Mouse (Mus musculus): ENCODE measurements at regions not wholly inside any gene's neighbourhood (a gene's known extent, or its start where the extent isn't known, plus 50 kb on each side); places are given as distances from the start of the nearest gene placed in this dataset.
A peak's percentile ranks its signal among the peaks of the same experiment; 100 is the strongest.

DNA sequence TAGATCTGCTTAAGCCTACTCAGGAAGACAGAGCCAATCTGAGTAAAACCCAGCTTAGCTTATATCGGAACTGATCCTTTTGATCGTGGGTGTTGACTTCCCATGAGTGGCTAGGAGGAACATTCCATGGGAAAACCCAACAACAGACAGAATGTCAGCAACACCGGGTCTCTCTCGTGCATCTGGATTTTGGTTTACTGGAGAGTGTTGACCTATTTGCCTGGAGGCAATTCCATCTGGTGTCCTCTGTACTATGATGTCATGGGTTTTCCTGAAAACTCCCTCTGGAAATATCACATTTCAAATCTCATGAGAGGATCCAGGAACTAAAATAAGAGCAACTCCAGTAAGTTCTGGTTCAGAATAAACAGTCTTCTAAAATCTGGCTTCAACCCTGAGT, 188.5 kb downstream of the Pfkfb3 start:
- DNase-seq (ENCODE audit: low spot score), result peak; percentile 16

DNA sequence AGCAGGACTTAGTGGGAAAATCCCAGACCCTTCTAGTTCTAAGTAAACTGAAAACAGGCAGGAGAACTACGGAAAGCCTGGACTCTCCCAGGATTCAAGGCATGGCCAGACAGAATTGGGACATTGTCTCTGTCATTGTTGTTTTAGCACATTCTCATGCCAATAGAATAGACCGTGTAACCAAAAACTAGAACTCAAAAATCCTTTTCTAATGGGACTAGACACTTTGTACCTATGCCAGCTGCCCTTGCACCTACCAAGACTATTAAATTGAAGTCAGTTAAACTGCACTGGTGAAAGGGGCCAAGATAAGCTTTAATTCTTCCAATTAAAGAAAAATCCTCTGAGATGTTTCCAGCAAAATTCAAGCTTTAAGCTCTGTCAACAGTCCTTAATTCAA, 189.8 kb downstream of the Pfkfb3 start:
- Histone ChIP-seq H3K9ac (ENCODE audit: low read depth, low read length, severe bottlenecking) (no peak overlapping the region), H3K4me3 (replicated peaks; ENCODE audit: low read length) (no peak overlapping the region), H3K4me1 (ENCODE audit: control insufficient read depth, insufficient read depth, low read length) (no peaks in the 10 kb centered on the region), H3K27ac (replicated peaks; ENCODE audit: low read depth, low read length) (no peak overlapping the region), H3K9me3 (ENCODE audit: control insufficient read depth, low read length) (no peaks in the 10 kb centered on the region), H3K36me3 (ENCODE audit: control insufficient read depth, insufficient read depth, low read length) (no peaks in the 10 kb centered on the region), H3K27me3 (ENCODE audit: control insufficient read depth, insufficient read depth, low read length) (no peaks in the 10 kb centered on the region), H3K4me2 (replicated peaks; ENCODE audit: low read depth, low read length, severe bottlenecking) (no peak overlapping the region)
- no peak for TF ChIP-seq POLR2A (IDR thresholded peaks at IDR 0.05; ENCODE audit: borderline replicate concordance, extremely low read depth, insufficient read depth, insufficient read length)
- WGBS, result 76% methylated on average over 2 of the region's 2 CpGs
- DNase-seq (ENCODE audit: low spot score), result no peak
- no peak for ATAC-seq (ENCODE audit: low FRiP score, low read depth)

More for the DNA sequence above, 188.5 kb downstream of the Pfkfb3 start:
- Histone ChIP-seq H3K27me3 (ENCODE audit: control insufficient read depth, insufficient read depth, low read length) (no peaks in the 10 kb centered on the region), H3K4me2 (replicated peaks; ENCODE audit: low read depth, low read length, severe bottlenecking) (no peak overlapping the region), H3K27ac (replicated peaks; ENCODE audit: low read depth, low read length) (no peak overlapping the region), H3K36me3 (ENCODE audit: control insufficient read depth, insufficient read depth, low read length) (no peaks in the 10 kb centered on the region), H3K9me3 (ENCODE audit: control insufficient read depth, low read length) (no peaks in the 10 kb centered on the region), H3K9ac (ENCODE audit: low read depth, low read length, severe bottlenecking) (no peak overlapping the region), H3K4me1 (ENCODE audit: control insufficient read depth, insufficient read depth, low read length) (no peaks in the 10 kb centered on the region), H3K4me3 (replicated peaks; ENCODE audit: low read length) (no peak overlapping the region)
- no peak for ATAC-seq (ENCODE audit: low FRiP score, low read depth)
- TF ChIP-seq POLR2A (IDR thresholded peaks at IDR 0.05; ENCODE audit: borderline replicate concordance, extremely low read depth, insufficient read depth, insufficient read length), result no peak
- 50% methylated on average over 4 of the region's 4 CpGs for WGBS

GRCm38 (mm10) chr2:11363061-11363464, 190.8 kb downstream of the Pfkfb3 start:
- H3K36me3 ChIP-seq (ENCODE audit: control insufficient read depth, insufficient read depth, low read length), result no peaks in the 10 kb centered on the region
- no peaks in the 10 kb centered on the region for H3K27me3 ChIP-seq (ENCODE audit: control insufficient read depth, insufficient read depth, low read length)
- no peak for TF ChIP-seq POLR2A (IDR thresholded peaks at IDR 0.05; ENCODE audit: borderline replicate concordance, extremely low read depth, insufficient read depth, insufficient read length)
- 73% methylated on average over 5 of the region's 5 CpGs for WGBS
- no peaks in the 10 kb centered on the region for H3K4me1 ChIP-seq (ENCODE audit: control insufficient read depth, insufficient read depth, low read length)
- H3K27ac ChIP-seq (replicated peaks; ENCODE audit: low read depth, low read length), result no peak overlapping the region
- no peak overlapping the region for H3K4me2 ChIP-seq (replicated peaks; ENCODE audit: low read depth, low read length, severe bottlenecking)
- no peak for DNase-seq (ENCODE audit: low spot score)
- no peak overlapping the region for H3K4me3 ChIP-seq (replicated peaks; ENCODE audit: low read length)
- no peak for ATAC-seq (ENCODE audit: low FRiP score, low read depth)
- no peaks in the 10 kb centered on the region for H3K9me3 ChIP-seq (ENCODE audit: control insufficient read depth, low read length)
- H3K9ac ChIP-seq (ENCODE audit: low read depth, low read length, severe bottlenecking), result no peak overlapping the region

DNA sequence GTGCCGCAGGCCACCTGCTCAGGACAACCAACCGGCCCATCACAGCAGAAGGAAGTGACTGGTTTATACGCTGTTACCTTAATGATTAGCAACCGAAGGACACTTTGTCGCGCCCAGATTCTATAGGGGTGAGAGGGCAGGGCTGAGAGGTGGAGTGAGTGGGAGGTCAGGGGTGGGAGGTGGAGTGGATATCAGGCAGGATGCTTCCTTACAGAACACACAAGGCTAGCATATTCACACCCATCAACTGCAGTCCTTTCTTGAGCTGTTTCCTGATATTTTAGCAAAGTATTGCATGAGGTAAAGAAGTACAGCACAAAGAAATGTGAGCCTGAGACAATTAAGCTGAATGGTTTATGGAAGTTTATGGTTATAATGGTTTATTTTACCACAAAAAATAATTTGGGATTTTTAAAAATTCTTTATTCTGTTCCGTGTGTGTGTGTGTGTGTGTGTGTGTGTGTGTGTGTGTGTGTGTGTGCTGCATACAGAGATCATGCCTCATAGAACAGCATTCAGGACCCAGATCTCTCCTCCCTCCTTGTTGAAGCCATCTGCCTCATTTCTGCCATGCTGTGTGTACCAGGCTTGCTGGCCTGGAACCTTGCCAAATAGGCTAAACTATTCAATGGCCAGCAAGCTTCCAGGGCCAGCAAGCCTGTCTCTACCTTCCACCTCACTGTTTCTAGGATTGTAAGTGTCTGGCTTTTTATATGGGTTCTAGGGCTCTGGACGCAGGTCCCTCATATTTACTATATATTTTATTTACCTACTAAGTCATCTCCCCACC, 190.5 kb downstream of the Prkcq start:
- Histone ChIP-seq H3K4me1 (ENCODE audit: control insufficient read depth, insufficient read depth, low read length) (no peaks in the 10 kb centered on the region), H3K27me3 (ENCODE audit: control insufficient read depth, insufficient read depth, low read length) (no peaks in the 10 kb centered on the region), H3K4me3 (replicated peaks; ENCODE audit: low read length) (no peak overlapping the region), H3K27ac (replicated peaks; ENCODE audit: low read depth, low read length) (no peak overlapping the region), H3K9ac (ENCODE audit: low read depth, low read length, severe bottlenecking) (no peak overlapping the region), H3K36me3 (ENCODE audit: control insufficient read depth, insufficient read depth, low read length) (no peaks in the 10 kb centered on the region), H3K9me3 (ENCODE audit: control insufficient read depth, low read length) (no peaks in the 10 kb centered on the region), H3K4me2 (replicated peaks; ENCODE audit: low read depth, low read length, severe bottlenecking) (no peak overlapping the region)
- no peak for TF ChIP-seq POLR2A (IDR thresholded peaks at IDR 0.05; ENCODE audit: borderline replicate concordance, extremely low read depth, insufficient read depth, insufficient read length)
- DNase-seq (ENCODE audit: low spot score) (no peak), ATAC-seq (ENCODE audit: low FRiP score, low read depth) (no peak)
- 70% methylated on average over 8 of the region's 8 CpGs for whole genome bisulfite sequencing

DNA sequence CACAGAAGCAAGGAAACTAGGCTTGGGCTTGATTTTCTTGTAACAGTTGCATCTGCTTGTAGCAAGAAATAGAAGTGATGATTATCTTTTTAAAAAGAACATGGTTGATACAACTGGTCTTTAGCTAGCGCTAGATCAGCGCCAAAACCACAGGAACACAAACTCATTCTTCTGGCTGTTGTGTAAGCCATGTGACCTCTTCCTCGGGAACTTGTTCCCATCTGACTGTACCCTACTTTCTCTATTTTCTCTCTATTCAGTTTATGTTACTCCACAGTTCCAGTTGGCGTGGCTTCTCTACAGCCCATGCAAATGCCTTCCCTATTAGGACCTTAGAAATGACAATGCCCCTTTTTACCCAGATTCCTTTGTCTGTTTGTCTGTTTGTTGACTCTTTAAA, 187.4 kb downstream of the Prkcq start:
- ATAC-seq (ENCODE audit: low FRiP score, low read depth), result no peak
- WGBS, result 86% methylated on average over 4 of the region's 4 CpGs
- no peak for DNase-seq (ENCODE audit: low spot score)

More for the DNA sequence above, 187.4 kb downstream of the Prkcq start:
- Histone ChIP-seq H3K4me3 (replicated peaks; ENCODE audit: low read length) (no peak overlapping the region), H3K4me2 (replicated peaks; ENCODE audit: low read depth, low read length, severe bottlenecking) (no peak overlapping the region), H3K9me3 (ENCODE audit: control insufficient read depth, low read length) (peaks cover 3% of the 10 kb centered on the region; the same call in 1 of the 2 replicates), H3K9ac (ENCODE audit: low read depth, low read length, severe bottlenecking) (no peak overlapping the region), H3K27me3 (ENCODE audit: control insufficient read depth, insufficient read depth, low read length) (no peaks in the 10 kb centered on the region), H3K27ac (replicated peaks; ENCODE audit: low read depth, low read length) (no peak overlapping the region), H3K4me1 (ENCODE audit: control insufficient read depth, insufficient read depth, low read length) (no peaks in the 10 kb centered on the region), H3K36me3 (ENCODE audit: control insufficient read depth, insufficient read depth, low read length) (no peaks in the 10 kb centered on the region)
- no peak for TF ChIP-seq POLR2A (IDR thresholded peaks at IDR 0.05; ENCODE audit: borderline replicate concordance, extremely low read depth, insufficient read depth, insufficient read length)

Data from limb, embryonic 14.5 days (tissue).